Mouse (Mus musculus): ENCODE data around the gene Phf13.

The Phf13 gene

GRCm38 (mm10) chr4:151992091-151992490 is 4.0 kb downstream of the Phf13 start:
- no peak for DNase-seq (ENCODE audit: low spot score)

GRCm38 (mm10) chr4:151989110-151989488 is 7.0 kb downstream of the Phf13 start:
- DNase-seq (ENCODE audit: low spot score): no peak

GRCm38 (mm10) chr4:151988342-151989109 is 7.5 kb downstream of the Phf13 start, which contains the start of gene Thap3:
Gene Thap3 (minus strand): TSS chr4:151988997.
- DNase-seq (ENCODE audit: low spot score): no peak

GRCm38 (mm10) chr4:151988014-151988341 is 8.1 kb downstream of the Phf13 start:
- no peak for DNase-seq (ENCODE audit: low spot score)

GRCm38 (mm10) chr4:151986650-151987049 is 9.4 kb downstream of the Phf13 start:
- no peak for DNase-seq (ENCODE audit: low spot score)

- no peak for DNase-seq (ENCODE audit: low spot score)
These were observed 10.2 kb downstream of the Phf13 start for GRCm38 (mm10) chr4:151985886-151986285.

- DNase-seq (ENCODE audit: low spot score): no peak
These were observed 12.5 kb downstream of the Phf13 start for GRCm38 (mm10) chr4:151983560-151983959.

- DNase-seq (ENCODE audit: low spot score): no peak
These were observed 13.0 kb downstream of the Phf13 start for GRCm38 (mm10) chr4:151983043-151983442.

GRCm38 (mm10) chr4:151981363-151981762 is 14.7 kb downstream of the Phf13 start:
- DNase-seq (ENCODE audit: low spot score): peak; percentile 41

GRCm38 (mm10) chr4:151980699-151981098 is 15.4 kb downstream of the Phf13 start:
- no peak for DNase-seq (ENCODE audit: low spot score)

- peak; percentile 49 for DNase-seq (ENCODE audit: low spot score)
These were observed 18.3 kb downstream of the Phf13 start for GRCm38 (mm10) chr4:151977748-151978147.

- DNase-seq (ENCODE audit: low spot score): no peak
These were observed 20.6 kb downstream of the Phf13 start for GRCm38 (mm10) chr4:151975441-151975840.

GRCm38 (mm10) chr4:151972221-151972967 is 23.7 kb downstream of the Phf13 start:
- DNase-seq (ENCODE audit: low spot score): no peak

GRCm38 (mm10) chr4:151968204-151968921 is 27.7 kb downstream of the Phf13 start:
- DNase-seq (ENCODE audit: low spot score): no peak

GRCm38 (mm10) chr4:151962817-151963216 is 33.2 kb downstream of the Phf13 start:
- DNase-seq (ENCODE audit: low spot score): no peak

GRCm38 (mm10) chr4:151960513-151960854 is 35.6 kb downstream of the Phf13 start:
- DNase-seq (ENCODE audit: low spot score): no peak

GRCm38 (mm10) chr4:151959849-151960512 is 36.1 kb downstream of the Phf13 start:
- no peak for DNase-seq (ENCODE audit: low spot score)

GRCm38 (mm10) chr4:151957584-151958315 is 38.3 kb downstream of the Phf13 start:
- no peak for DNase-seq (ENCODE audit: low spot score)

- DNase-seq (ENCODE audit: low spot score): no peak
These were observed 40.3 kb downstream of the Phf13 start for GRCm38 (mm10) chr4:151955791-151956190.

GRCm38 (mm10) chr4:151953209-151953608 is 42.8 kb downstream of the Phf13 start:
- no peak for DNase-seq (ENCODE audit: low spot score)

Data from urinary bladder, postnatal 10 days (tissue).